Mouse (Mus musculus): ENCODE results near the gene Zswim8.

DNA sequence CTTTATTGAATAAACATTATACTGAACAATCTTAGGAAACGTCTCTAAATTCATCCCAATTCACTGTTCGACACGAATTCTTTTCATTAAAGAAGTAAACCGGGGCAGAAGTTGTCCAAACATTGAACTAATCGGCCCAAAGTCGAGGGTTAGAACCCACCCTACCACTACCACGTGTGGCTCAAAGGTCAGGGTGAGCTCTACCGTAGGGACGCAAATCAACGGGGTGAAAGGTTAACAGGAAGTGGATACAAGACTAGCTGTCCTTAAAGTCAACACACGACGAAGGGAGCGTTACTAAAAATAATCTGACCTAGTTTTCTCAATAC lies 33.7 kb upstream of the Zswim8 start:
- TF ChIP-seq CTCF (IDR thresholded peaks at IDR 0.05; ENCODE audit: insufficient read depth, low read depth, low read length), result no peak
- no peak for TF ChIP-seq POLR2A (IDR thresholded peaks at IDR 0.05; ENCODE audit: insufficient read depth, low read depth, low read length)
